Mouse (Mus musculus): ENCODE results near the gene Creg2. TPM values are rescaled to one million over a fixed set of nuclear protein-coding genes. Genes with fewer than 3 reads are reported as not detected.
A peak's percentile ranks its signal among the peaks of the same experiment; 100 is the strongest.

Gene Creg2
- polyA plus RNA-seq, 1 experiment from 2014 or later: not detected

DNA sequence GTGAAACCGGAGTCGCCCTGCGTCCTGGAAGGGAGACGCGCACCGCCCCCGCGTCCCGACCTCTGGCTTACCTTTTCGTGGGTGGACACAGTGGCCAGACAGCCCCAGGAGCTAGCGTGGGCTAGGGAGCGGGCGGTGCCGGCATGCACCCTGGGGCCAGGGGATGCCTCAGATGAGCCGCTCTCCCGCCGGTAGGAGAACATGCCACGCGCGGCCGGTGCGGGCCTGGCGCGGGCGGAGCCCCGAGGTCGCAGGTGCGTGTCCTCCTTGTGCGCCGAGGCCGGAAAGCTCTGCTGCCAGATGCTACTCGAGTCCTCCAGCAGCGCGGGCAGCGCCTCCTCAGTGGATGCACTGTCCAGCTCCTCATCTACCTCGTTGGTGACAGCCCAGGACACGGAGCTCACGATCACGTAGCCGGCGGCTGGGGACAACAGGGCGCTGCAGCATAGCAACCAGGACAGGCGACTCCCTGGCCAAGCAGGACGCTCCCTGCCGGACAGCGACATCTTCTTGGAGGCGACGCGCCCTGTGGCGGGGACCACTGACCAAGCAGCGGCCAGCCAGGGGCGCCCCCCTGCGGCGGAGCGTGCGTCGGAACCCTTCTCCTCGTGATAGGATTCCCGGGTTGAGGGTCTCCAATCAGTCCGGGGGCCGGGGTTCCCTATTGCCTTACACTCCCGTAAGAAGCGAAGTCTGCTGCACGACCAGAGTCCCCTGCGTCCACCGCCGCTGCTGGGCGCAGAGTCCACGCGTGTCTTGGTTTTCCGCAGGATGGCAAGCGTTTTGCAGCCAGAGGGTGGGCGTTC, 636 bp downstream of the Creg2 start:
- Histone ChIP-seq H3K36me3 (no peaks in the 10 kb centered on the region), H3K9me3 (no peaks in the 10 kb centered on the region), H3K4me3 (peak overlapping the region; percentile 66), H3K9ac (peak overlapping the region; percentile 72), H3K4me2 (peak overlapping the region; percentile 100), H3K4me1 (peaks cover 12% of the 10 kb centered on the region), H3K27me3 (replicated peaks) (peaks cover 65% of the 10 kb centered on the region), H3K27ac (replicated peaks) (no peak overlapping the region)
- under 1% methylated on average over 73 of the region's 73 CpGs for WGBS
- ATAC-seq (ENCODE audit: extremely low read depth, insufficient number of reproducible peaks, low FRiP score, low TSS enrichment): no peak

DNA sequence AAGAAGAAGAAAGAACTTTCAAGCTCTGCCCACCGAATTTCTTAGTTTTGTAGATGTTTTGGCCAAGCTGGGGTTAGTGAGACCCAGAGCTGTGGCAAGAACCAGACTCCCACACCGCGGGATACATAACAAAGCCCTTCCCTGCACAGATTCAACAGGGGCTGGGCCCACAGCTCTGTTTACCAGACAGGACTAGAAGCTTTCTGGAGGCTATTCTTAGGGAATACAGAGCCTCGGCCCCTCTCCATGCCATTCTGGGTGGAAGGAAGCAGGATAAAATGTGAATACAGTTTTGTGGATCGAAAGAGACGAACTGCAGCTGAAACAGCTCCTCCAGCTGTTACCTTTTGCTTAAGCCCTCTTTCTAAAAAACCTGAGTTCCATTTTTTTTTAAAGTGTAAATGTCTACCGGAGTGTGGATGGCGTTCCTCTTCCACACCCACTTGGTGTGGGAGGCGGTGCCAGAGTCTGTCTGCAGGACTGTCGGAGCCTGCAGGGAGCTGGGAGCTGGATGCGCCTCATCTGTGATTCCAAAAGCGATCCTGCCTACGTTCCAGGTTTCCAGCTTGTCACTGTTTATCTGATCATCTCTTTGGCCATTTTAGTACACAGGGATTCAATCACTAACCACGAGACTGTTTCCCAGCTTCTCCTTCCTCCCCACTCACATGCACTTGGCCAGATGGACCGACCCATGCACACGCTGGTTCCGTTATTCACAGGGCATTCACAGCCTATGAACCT, 1.4 kb downstream of the Creg2 start:
- Histone ChIP-seq H3K4me1 (peaks cover 12% of the 10 kb centered on the region), H3K27me3 (replicated peaks) (peaks cover 65% of the 10 kb centered on the region), H3K9ac (peak overlapping the region; percentile 72; the same call in 1 of the 2 replicates), H3K36me3 (no peaks in the 10 kb centered on the region), H3K4me3 (peak overlapping the region; percentile 66), H3K27ac (replicated peaks) (no peak overlapping the region), H3K9me3 (no peaks in the 10 kb centered on the region), H3K4me2 (peak overlapping the region; percentile 100)
- ATAC-seq (ENCODE audit: extremely low read depth, insufficient number of reproducible peaks, low FRiP score, low TSS enrichment): no peak
- 18% methylated on average over 17 of the region's 17 CpGs for WGBS

DNA sequence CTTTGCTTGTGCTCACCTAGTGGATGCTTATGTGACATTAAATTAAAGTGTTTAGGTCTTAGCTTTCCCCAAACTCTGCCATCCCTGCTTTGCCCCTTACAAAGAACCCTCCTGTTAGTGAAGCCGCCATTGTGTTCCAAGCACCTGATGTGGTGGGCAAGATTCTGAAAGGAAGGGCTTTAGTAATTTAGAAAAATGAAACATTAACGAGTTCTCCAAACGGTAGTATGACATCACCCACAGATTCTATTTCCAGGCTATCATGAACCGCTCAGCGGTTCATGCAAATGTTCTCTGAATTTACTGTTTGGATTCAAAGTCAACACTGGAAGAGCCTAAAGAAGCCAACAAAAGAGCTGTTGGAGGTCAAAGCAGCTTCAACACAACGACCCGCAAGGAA, 2.7 kb downstream of the Creg2 start:
- Histone ChIP-seq H3K9ac (no peak overlapping the region), H3K9me3 (no peaks in the 10 kb centered on the region), H3K4me1 (peaks cover 12% of the 10 kb centered on the region), H3K36me3 (no peaks in the 10 kb centered on the region), H3K27ac (replicated peaks) (no peak overlapping the region), H3K4me2 (no peak overlapping the region), H3K27me3 (replicated peaks) (peaks cover 65% of the 10 kb centered on the region), H3K4me3 (no peak overlapping the region)
- 82% methylated on average over 7 of the region's 7 CpGs for WGBS
- ATAC-seq (ENCODE audit: extremely low read depth, insufficient number of reproducible peaks, low FRiP score, low TSS enrichment): no peak

DNA sequence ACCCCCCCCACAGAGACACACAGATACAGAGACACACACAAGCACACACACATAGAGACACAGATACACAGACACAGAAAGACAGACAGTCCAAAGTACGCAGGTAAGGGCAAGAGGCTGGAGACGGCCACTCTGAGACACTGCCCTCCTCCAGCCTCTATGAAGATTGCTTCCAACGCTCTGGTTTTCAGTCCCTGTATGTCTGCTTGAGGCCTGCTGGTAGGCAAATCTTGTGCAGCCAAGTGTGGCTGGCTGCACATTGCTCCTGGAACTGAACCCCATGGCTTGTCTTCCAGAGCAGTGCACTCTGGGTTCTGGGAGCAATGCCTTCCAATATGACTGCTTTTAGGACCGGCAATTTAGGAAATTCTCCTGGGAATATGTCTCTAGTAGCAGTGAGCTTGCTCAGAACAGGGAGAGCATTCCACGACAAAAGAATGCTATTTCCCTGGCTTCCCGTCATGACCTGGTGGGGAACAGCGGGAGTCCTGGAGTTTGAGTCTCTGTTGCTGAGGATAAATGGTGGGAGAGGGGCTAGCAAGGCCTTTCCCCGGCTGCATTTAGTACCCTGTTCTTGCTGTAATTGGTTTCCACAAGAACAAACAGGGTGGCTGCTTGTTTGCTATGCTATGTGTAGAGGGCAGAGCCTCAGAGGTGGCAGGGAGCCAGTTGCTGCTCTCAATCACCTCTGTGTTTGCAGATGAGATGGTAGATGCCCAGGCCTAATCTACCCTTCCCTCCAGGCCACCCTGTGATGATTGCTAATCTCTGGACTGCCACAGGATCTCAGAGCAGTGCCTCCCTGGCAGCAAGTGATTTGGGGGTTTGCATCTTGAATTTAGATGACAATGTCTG, 5.1 kb downstream of the Creg2 start:
- H3K9me3 ChIP-seq: peaks cover 3% of the 10 kb centered on the region; the same call in 1 of the 2 replicates
- H3K36me3 ChIP-seq: no peaks in the 10 kb centered on the region
- no peak for ATAC-seq (ENCODE audit: extremely low read depth, insufficient number of reproducible peaks, low FRiP score, low TSS enrichment)
- 49% methylated on average over 8 of the region's 8 CpGs for WGBS
- H3K9ac ChIP-seq: no peak overlapping the region
- no peak overlapping the region for H3K4me3 ChIP-seq
- no peak overlapping the region for H3K4me2 ChIP-seq
- peaks cover 11% of the 10 kb centered on the region for H3K4me1 ChIP-seq
- no peak overlapping the region for H3K27ac ChIP-seq (replicated peaks)
- H3K27me3 ChIP-seq (replicated peaks): peaks cover 41% of the 10 kb centered on the region

DNA sequence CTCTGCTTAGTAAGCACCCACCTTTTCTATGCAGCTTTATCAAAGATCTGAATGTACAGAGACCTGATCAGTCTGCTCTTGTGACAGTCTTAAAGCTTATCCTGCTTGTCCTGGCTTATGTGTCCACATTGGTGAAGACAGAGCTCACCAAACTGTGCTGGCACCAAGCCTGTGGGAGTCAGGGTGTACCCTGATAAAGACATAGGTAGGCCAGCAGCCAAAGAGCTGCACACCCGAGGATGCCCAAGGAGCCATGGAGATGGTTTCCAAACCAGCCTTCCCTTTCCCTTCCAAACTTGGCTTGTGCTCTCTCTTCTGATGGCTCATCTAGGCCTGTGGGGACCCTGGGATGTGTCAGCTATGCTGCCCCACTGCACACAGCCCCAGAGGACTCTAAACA, 6.9 kb downstream of the Creg2 start:
- ATAC-seq (ENCODE audit: extremely low read depth, insufficient number of reproducible peaks, low FRiP score, low TSS enrichment): no peak
- no peaks in the 10 kb centered on the region for H3K4me1 ChIP-seq
- no peaks in the 10 kb centered on the region for H3K36me3 ChIP-seq
- peaks cover 23% of the 10 kb centered on the region for H3K27me3 ChIP-seq (replicated peaks)
- WGBS: 35% methylated on average over 1 of the region's 1 CpGs
- H3K27ac ChIP-seq (replicated peaks): no peak overlapping the region
- no peak overlapping the region for H3K4me3 ChIP-seq
- H3K9ac ChIP-seq: no peak overlapping the region
- no peak overlapping the region for H3K4me2 ChIP-seq
- peaks cover 3% of the 10 kb centered on the region; the same call in 1 of the 2 replicates for H3K9me3 ChIP-seq

DNA sequence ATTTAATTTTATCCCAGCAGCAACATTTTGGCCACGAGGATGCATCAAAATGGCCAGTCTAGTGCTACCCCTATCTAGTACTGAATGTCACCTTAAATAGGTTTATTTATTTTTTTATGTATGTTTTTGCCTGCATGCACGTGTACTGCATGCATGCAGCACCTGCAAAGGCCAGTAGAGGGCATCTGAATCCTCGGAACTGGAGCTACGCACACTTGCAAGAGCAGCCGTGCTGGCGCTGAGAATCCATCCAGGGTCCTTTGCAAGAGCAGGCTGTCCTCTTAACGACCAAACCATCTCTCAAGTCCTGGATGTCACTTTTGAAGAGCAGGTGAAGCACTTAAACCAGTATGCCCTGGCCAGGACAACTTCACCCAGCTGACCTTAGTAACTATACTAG, 9.6 kb downstream of the Creg2 start:
- H3K36me3 ChIP-seq: no peaks in the 10 kb centered on the region
- ATAC-seq (ENCODE audit: extremely low read depth, insufficient number of reproducible peaks, low FRiP score, low TSS enrichment): no peak
- H3K4me1 ChIP-seq: peaks cover 1% of the 10 kb centered on the region; the same call in 1 of the 2 replicates
- no peaks in the 10 kb centered on the region for H3K27me3 ChIP-seq (replicated peaks)
- no peak overlapping the region for H3K27ac ChIP-seq (replicated peaks)
- no peak overlapping the region for H3K9ac ChIP-seq
- H3K4me2 ChIP-seq: no peak overlapping the region
- no peak overlapping the region for H3K4me3 ChIP-seq
- 75% methylated on average over 7 of the region's 7 CpGs for WGBS
- peaks cover 3% of the 10 kb centered on the region; the same call in 1 of the 2 replicates for H3K9me3 ChIP-seq

DNA sequence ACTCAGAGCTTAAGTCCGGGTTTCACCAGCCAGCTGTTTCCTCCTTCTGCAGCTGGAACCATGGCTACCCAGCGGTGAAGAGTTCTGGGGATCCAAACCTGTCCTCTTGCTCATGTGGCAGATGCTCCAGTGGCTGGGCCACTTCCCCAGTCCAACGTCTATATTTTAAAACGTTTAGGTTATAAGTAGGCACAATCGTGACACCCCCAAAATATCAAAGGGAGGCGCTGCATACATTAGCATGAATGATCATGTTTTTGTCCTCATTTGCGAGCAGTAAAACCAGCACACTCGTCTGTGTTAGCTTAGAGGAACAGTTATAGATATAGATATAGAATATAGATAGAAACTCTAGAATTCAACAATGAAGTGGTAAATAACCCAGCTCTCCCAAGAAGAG, 14.1 kb downstream of the Creg2 start:
- H3K27me3 ChIP-seq (replicated peaks): no peaks in the 10 kb centered on the region; the same call in 1 of the 2 replicates
- H3K4me3 ChIP-seq: no peak overlapping the region
- H3K4me2 ChIP-seq: no peak overlapping the region
- no peaks in the 10 kb centered on the region for H3K36me3 ChIP-seq
- peaks cover 6% of the 10 kb centered on the region; the same call in 1 of the 2 replicates for H3K4me1 ChIP-seq
- no peak overlapping the region for H3K27ac ChIP-seq (replicated peaks)
- ATAC-seq (ENCODE audit: extremely low read depth, insufficient number of reproducible peaks, low FRiP score, low TSS enrichment): no peak
- H3K9ac ChIP-seq: no peak overlapping the region
- WGBS: 56% methylated on average over 8 of the region's 8 CpGs
- peaks cover 3% of the 10 kb centered on the region; the same call in 1 of the 2 replicates for H3K9me3 ChIP-seq

DNA sequence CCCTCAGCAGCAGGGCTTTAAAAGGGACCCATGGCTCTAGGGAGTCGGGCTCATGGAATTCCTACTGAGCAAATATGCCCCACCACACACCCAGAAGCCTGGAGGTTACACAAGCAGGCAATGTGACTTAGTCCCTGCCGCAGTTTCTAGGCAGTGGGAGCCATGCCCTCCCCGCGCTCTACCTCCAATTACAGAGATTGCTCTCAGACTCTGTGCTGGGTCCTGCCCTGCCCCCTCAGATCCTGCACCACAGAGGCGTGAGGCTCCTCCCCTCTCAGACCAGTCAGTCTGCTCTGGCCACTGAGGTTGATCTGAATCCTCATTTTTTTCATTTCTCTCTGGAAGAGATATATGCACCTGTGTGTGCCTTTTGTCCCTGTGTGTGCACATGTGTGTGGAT, 14.6 kb downstream of the Creg2 start:
- Histone ChIP-seq H3K27me3 (replicated peaks) (no peaks in the 10 kb centered on the region; the same call in 1 of the 2 replicates), H3K4me1 (peaks cover 6% of the 10 kb centered on the region; the same call in 1 of the 2 replicates), H3K4me3 (no peak overlapping the region), H3K4me2 (no peak overlapping the region), H3K36me3 (no peaks in the 10 kb centered on the region), H3K9me3 (peaks cover 1% of the 10 kb centered on the region; the same call in 1 of the 2 replicates), H3K27ac (replicated peaks) (no peak overlapping the region), H3K9ac (peak overlapping the region; percentile 44; the same call in 1 of the 2 replicates)
- ATAC-seq (ENCODE audit: extremely low read depth, insufficient number of reproducible peaks, low FRiP score, low TSS enrichment): no peak
- WGBS: 11% methylated on average over 5 of the region's 5 CpGs

DNA sequence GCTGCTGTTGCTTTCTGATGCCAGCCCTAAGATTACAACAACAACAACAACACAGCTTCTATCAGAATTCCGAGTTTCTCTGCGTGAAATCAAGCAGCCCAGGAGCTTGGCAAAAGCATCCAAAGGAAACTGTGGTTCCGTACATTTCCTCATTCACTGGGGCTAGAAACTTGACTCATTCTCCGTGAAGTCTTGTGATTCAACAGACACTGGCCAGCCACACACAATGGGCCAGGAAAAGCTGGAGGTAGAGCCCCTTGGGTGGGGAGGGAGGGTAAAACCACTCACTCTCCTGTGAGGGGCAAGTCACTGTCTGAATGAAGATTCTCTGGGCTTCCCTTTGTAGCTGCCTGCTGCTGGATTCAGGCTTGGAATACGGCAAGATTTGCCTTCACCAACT, 15.1 kb downstream of the Creg2 start:
- H3K9me3 ChIP-seq: no peaks in the 10 kb centered on the region
- no peaks in the 10 kb centered on the region; the same call in 1 of the 2 replicates for H3K27me3 ChIP-seq (replicated peaks)
- H3K36me3 ChIP-seq: no peaks in the 10 kb centered on the region
- H3K4me2 ChIP-seq: no peak overlapping the region
- H3K4me3 ChIP-seq: no peak overlapping the region
- 39% methylated on average over 5 of the region's 5 CpGs for WGBS
- ATAC-seq (ENCODE audit: extremely low read depth, insufficient number of reproducible peaks, low FRiP score, low TSS enrichment): no peak
- peak overlapping the region; percentile 44; the same call in 1 of the 2 replicates for H3K9ac ChIP-seq
- H3K27ac ChIP-seq (replicated peaks): no peak overlapping the region
- H3K4me1 ChIP-seq: peaks cover 6% of the 10 kb centered on the region; the same call in 1 of the 2 replicates

DNA sequence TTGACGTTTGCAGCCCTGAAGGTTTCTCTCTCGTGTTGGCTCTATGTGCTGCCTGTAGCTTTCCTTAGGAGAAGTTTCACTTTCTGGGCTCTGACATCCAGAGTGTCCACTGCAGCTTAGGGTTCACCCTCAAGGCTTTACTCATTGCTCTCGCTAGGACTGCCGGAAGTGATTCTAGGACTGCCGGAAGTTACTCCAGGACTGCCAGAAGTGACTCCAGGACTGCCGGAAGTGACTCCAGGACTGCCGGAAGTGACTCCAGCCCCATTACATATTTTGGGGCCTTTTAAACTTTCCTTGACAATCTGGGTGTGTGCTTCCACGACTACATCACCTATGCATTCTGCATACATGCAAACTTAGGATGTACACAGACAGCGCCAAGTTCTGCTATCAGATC, 22.7 kb downstream of the Creg2 start:
- no peak overlapping the region for H3K4me3 ChIP-seq
- H3K36me3 ChIP-seq: no peaks in the 10 kb centered on the region
- H3K27me3 ChIP-seq (replicated peaks): peaks cover 4% of the 10 kb centered on the region; the same call in 1 of the 2 replicates
- no peak overlapping the region for H3K4me2 ChIP-seq
- no peak overlapping the region for H3K9ac ChIP-seq
- ATAC-seq (ENCODE audit: extremely low read depth, insufficient number of reproducible peaks, low FRiP score, low TSS enrichment): no peak
- no peaks in the 10 kb centered on the region for H3K4me1 ChIP-seq
- H3K9me3 ChIP-seq: no peaks in the 10 kb centered on the region
- 76% methylated on average over 9 of the region's 9 CpGs for WGBS
- H3K27ac ChIP-seq (replicated peaks): no peak overlapping the region

DNA sequence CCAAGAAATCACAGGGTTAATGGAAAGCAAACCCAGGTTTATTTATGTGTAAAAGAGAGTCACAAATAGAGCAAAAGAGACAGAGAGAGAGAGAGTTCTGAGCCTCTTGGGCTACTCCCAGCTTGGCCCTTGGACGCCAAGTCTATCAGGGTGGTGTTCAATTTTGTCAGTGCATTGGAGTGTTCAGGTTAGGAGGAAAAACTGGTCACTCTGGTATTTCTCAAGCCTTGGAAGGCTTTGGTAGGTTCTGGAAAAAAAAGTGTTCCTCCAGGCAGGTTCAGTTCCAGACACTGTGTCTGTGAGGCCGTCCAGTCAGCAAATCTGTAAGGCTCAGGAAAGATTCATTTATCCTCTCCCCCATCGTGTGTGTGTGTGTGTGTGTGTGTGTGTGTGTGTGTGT, 25.8 kb downstream of the Creg2 start:
- no peak overlapping the region for H3K4me3 ChIP-seq
- H3K4me1 ChIP-seq: no peaks in the 10 kb centered on the region
- no peak overlapping the region for H3K27ac ChIP-seq (replicated peaks)
- H3K4me2 ChIP-seq: no peak overlapping the region
- no peaks in the 10 kb centered on the region for H3K9me3 ChIP-seq
- no peak for ATAC-seq (ENCODE audit: extremely low read depth, insufficient number of reproducible peaks, low FRiP score, low TSS enrichment)
- H3K36me3 ChIP-seq: no peaks in the 10 kb centered on the region
- H3K27me3 ChIP-seq (replicated peaks): 0 out of 2 replicates have a peak, but pooled peaks cover 4% of the 10 kb centered on the region
- no peak overlapping the region for H3K9ac ChIP-seq
- WGBS: 47% methylated on average over 3 of the region's 3 CpGs

Data from heart, embryonic 13.5 days (tissue).